Mouse (Mus musculus) CH12.LX (cell line): ENCODE data around the gene Nr0b2. TPM values are rescaled to one million over a fixed set of nuclear protein-coding genes. Genes with fewer than 3 reads are reported as not detected.

Source experiments
- DNase-seq: peaks from one replicate; pipeline ENCODE4 v3.0.0-alpha.2; 2013; ENCODE audit errors: extremely low read depth
- H3K27ac ChIP-seq: 2 replicates; pipeline ENCODE4 v1.5.1; 2012; ENCODE audit warnings: low read depth, mild to moderate bottlenecking, control low read depth, moderate library complexity; ENCODE audit not compliant: insufficient read depth
- H3K27me3 ChIP-seq: replicated peaks from 2 replicates; pipeline ENCODE3; 2012; ENCODE audit warnings: inconsistent platforms
- H3K36me3 ChIP-seq, 2 experiments: replicated peaks in 1 of 2; 2 replicates each; pipeline versions ENCODE3 to v1.6.1; 2012; ENCODE audit warnings: inconsistent platforms in 1 of 2, low read length in 1 of 2, mild to moderate bottlenecking in 1 of 2, mixed read lengths in 1 of 2, moderate library complexity in 1 of 2; ENCODE audit not compliant: control insufficient read depth in 1 of 2, insufficient read depth in 1 of 2
- H3K4me1 ChIP-seq, 2 experiments: 2 replicates each; pipeline ENCODE4 v1.6.1; 2012; ENCODE audit warnings: inconsistent platforms in 1 of 2, moderate library complexity in 1 of 2; ENCODE audit not compliant: insufficient read depth in 2 of 2, control insufficient read depth in 1 of 2
- H3K4me2 ChIP-seq: 2 replicates; pipeline ENCODE4 v1.6.1; 2012; ENCODE audit warnings: low read depth, mild to moderate bottlenecking, control low read depth; ENCODE audit not compliant: poor library complexity, insufficient read depth, severe bottlenecking
- H3K4me3 ChIP-seq, 3 experiments: fragments of 150-350 bp in 1 of 3; sonication (generic) in 1 of 3; replicated peaks in 1 of 3; 2 replicates each; pipeline versions ENCODE3 to v1.5.1; 2011 to 2012; ENCODE audit warnings: low read depth in 2 of 3, low read length in 2 of 3, mild to moderate bottlenecking in 2 of 3, moderate library complexity in 2 of 3, control low read depth in 1 of 3, improper control_type of control experiment in 1 of 3, inconsistent platforms in 1 of 3, mixed read lengths in 1 of 3; ENCODE audit not compliant: poor library complexity in 1 of 3
- H3K79me2 ChIP-seq: replicated peaks from 2 replicates; pipeline ENCODE4 v1.6.1; 2012; ENCODE audit warnings: mild to moderate bottlenecking, moderate library complexity; ENCODE audit not compliant: control insufficient read depth, poor library complexity, insufficient read depth, severe bottlenecking; ENCODE audit errors: extremely low read depth
- H3K9ac ChIP-seq: 2 replicates; pipeline ENCODE4 v1.6.1; 2012; ENCODE audit warnings: low read depth, mild to moderate bottlenecking, control low read depth, moderate library complexity; ENCODE audit not compliant: insufficient read depth
- H3K9me3 ChIP-seq: replicated peaks from 2 replicates; pipeline ENCODE3; 2012; ENCODE audit warnings: low read length, inconsistent platforms, mixed read lengths
- BHLHE40 ChIP-seq: IDR thresholded peaks from 2 replicates; pipeline ENCODE4 v1.6.1; 2011; ENCODE audit warnings: mild to moderate bottlenecking, low read depth, low read length, improper control_type of control experiment
- CHD1 ChIP-seq: IDR thresholded peaks from 2 replicates; pipeline ENCODE4 v1.6.1; 2012; ENCODE audit warnings: low read depth, low read length, improper control_type of control experiment, inconsistent platforms
- CHD2 ChIP-seq: IDR thresholded peaks from 2 replicates; pipeline ENCODE4 v1.6.1; 2011; ENCODE audit warnings: low read length, improper control_type of control experiment
- CTCF ChIP-seq, 2 experiments: IDR thresholded peaks in 1 of 2; conservative IDR thresholded peaks in 1 of 2; 2 replicates each; pipeline ENCODE4 v1.5.1; 2011 to 2012; ENCODE audit warnings: low read depth in 2 of 2, low read length in 2 of 2, improper control_type of control experiment in 1 of 2, inconsistent platforms in 1 of 2, mild to moderate bottlenecking in 1 of 2, moderate library complexity in 1 of 2
- E2F4 ChIP-seq: IDR thresholded peaks from 2 replicates; pipeline ENCODE4 v1.6.1; 2011; ENCODE audit warnings: low read depth, low read length, improper control_type of control experiment; ENCODE audit not compliant: insufficient replicate concordance
- ELF1 ChIP-seq: IDR thresholded peaks from 2 replicates; pipeline ENCODE4 v1.6.1; 2014; ENCODE audit warnings: low read depth, mild to moderate bottlenecking, inconsistent platforms, low read length, improper control_type of control experiment
- EP300 ChIP-seq: IDR thresholded peaks from 2 replicates; pipeline ENCODE4 v1.6.1; 2011; ENCODE audit warnings: low read length, improper control_type of control experiment
- ETS1 ChIP-seq: conservative IDR thresholded peaks from 2 replicates; pipeline ENCODE4 v1.6.1; 2012; ENCODE audit warnings: low read depth, mild to moderate bottlenecking, inconsistent platforms, low read length, improper control_type of control experiment, moderate library complexity
- GABPA ChIP-seq: IDR thresholded peaks from 2 replicates; pipeline ENCODE4 v1.6.1; 2012; ENCODE audit warnings: low read depth, low read length, improper control_type of control experiment, inconsistent platforms; ENCODE audit not compliant: insufficient replicate concordance
- HCFC1 ChIP-seq: IDR thresholded peaks from 2 replicates; pipeline ENCODE4 v1.6.1; 2012; ENCODE audit warnings: low read depth, mild to moderate bottlenecking, inconsistent platforms, low read length, improper control_type of control experiment
- IRF4 ChIP-seq: IDR thresholded peaks from 2 replicates; pipeline ENCODE4 v1.6.1; 2014; ENCODE audit warnings: low read depth, mild to moderate bottlenecking, inconsistent platforms, low read length, improper control_type of control experiment
- JUN ChIP-seq: IDR thresholded peaks from 2 replicates; pipeline ENCODE4 v1.6.1; 2011; ENCODE audit warnings: low read depth, mild to moderate bottlenecking, low read length, improper control_type of control experiment, moderate library complexity; ENCODE audit not compliant: insufficient read depth
- JUND ChIP-seq: conservative IDR thresholded peaks from 2 replicates; pipeline ENCODE4 v1.6.1; 2011; ENCODE audit warnings: low read depth, low read length, improper control_type of control experiment
- KAT2A ChIP-seq: IDR thresholded peaks from 2 replicates; pipeline ENCODE4 v1.6.1; 2012; ENCODE audit warnings: low read length, improper control_type of control experiment, inconsistent platforms; ENCODE audit not compliant: insufficient replicate concordance
- MAFK ChIP-seq: IDR thresholded peaks from 2 replicates; pipeline ENCODE4 v1.6.1; 2011; ENCODE audit warnings: low read length, improper control_type of control experiment; ENCODE audit not compliant: insufficient replicate concordance
- MAX ChIP-seq: IDR thresholded peaks from 2 replicates; pipeline ENCODE4 v1.6.1; 2011; ENCODE audit warnings: low read length, improper control_type of control experiment
- MAZ ChIP-seq: IDR thresholded peaks from 2 replicates; pipeline ENCODE4 v1.6.1; 2012; ENCODE audit warnings: low read depth, mild to moderate bottlenecking, inconsistent platforms, low read length, improper control_type of control experiment, moderate library complexity
- MEF2A ChIP-seq: IDR thresholded peaks from 2 replicates; pipeline ENCODE4 v1.6.1; 2014; ENCODE audit warnings: low read depth, mild to moderate bottlenecking, inconsistent platforms, low read length, improper control_type of control experiment, borderline replicate concordance
- MXI1 ChIP-seq: IDR thresholded peaks from 2 replicates; pipeline ENCODE4 v1.6.1; 2011; ENCODE audit warnings: mild to moderate bottlenecking, low read depth, low read length, improper control_type of control experiment
- MYC ChIP-seq: IDR thresholded peaks from 2 replicates; pipeline ENCODE4 v1.6.1; 2011; ENCODE audit warnings: low read depth, mild to moderate bottlenecking, improper control_type of control experiment, low read length
- NELFE ChIP-seq: IDR thresholded peaks from 2 replicates; pipeline ENCODE4 v1.6.1; 2011; ENCODE audit warnings: low read depth, low read length, improper control_type of control experiment
- NRF1 ChIP-seq: IDR thresholded peaks from 2 replicates; pipeline ENCODE4 v1.6.1; 2014; ENCODE audit warnings: low read depth, mild to moderate bottlenecking, inconsistent platforms, low read length, improper control_type of control experiment, moderate library complexity
- PAX5 ChIP-seq: IDR thresholded peaks from 2 replicates; pipeline ENCODE4 v1.6.1; 2012; ENCODE audit warnings: low read length, inconsistent platforms, mixed read lengths
- POLR2A ChIP-seq: IDR thresholded peaks from 2 replicates; pipeline ENCODE4 v1.6.1; 2011; ENCODE audit warnings: low read depth, mild to moderate bottlenecking, improper control_type of control experiment, low read length
- POLR2AphosphoS2 ChIP-seq: IDR thresholded peaks from 2 replicates; pipeline ENCODE4 v1.6.1; 2011; ENCODE audit warnings: low read depth, low read length, improper control_type of control experiment
- RAD21 ChIP-seq: IDR thresholded peaks from 2 replicates; pipeline ENCODE4 v1.6.1; 2011; ENCODE audit warnings: low read depth, mild to moderate bottlenecking, low read length, improper control_type of control experiment, moderate library complexity
- RCOR1 ChIP-seq: conservative IDR thresholded peaks from 2 replicates; pipeline ENCODE4 v1.6.1; 2012; ENCODE audit warnings: low read depth, mild to moderate bottlenecking, inconsistent platforms, low read length, improper control_type of control experiment
- SIN3A ChIP-seq: IDR thresholded peaks from 2 replicates; pipeline ENCODE4 v1.6.1; 2012; ENCODE audit warnings: low read length, improper control_type of control experiment, inconsistent platforms
- SMC3 ChIP-seq: IDR thresholded peaks from 2 replicates; pipeline ENCODE4 v1.6.1; 2011; ENCODE audit warnings: low read depth, low read length, improper control_type of control experiment
- TBP ChIP-seq: conservative IDR thresholded peaks from 2 replicates; pipeline ENCODE4 v1.6.1; 2011; ENCODE audit warnings: low read depth, low read length, improper control_type of control experiment
- TCF12 ChIP-seq: IDR thresholded peaks from 2 replicates; pipeline ENCODE4 v1.6.1; 2014; ENCODE audit warnings: low read depth, mild to moderate bottlenecking, inconsistent platforms, low read length, improper control_type of control experiment
- UBTF ChIP-seq: IDR thresholded peaks from 2 replicates; pipeline ENCODE4 v1.6.1; 2012; ENCODE audit warnings: low read depth, mild to moderate bottlenecking, inconsistent platforms, low read length, improper control_type of control experiment, moderate library complexity
- USF1 ChIP-seq: IDR thresholded peaks from 2 replicates; pipeline ENCODE4 v1.6.1; 2014; ENCODE audit warnings: low read depth, mild to moderate bottlenecking, inconsistent platforms, low read length, improper control_type of control experiment
- USF2 ChIP-seq: conservative IDR thresholded peaks from 2 replicates; pipeline ENCODE4 v1.6.1; 2011; ENCODE audit warnings: low read depth, low read length, improper control_type of control experiment
- ZC3H11A ChIP-seq: IDR thresholded peaks from 2 replicates; pipeline ENCODE4 v1.6.1; 2012; ENCODE audit warnings: low read depth, mild to moderate bottlenecking, inconsistent platforms, low read length, improper control_type of control experiment
- ZKSCAN1 ChIP-seq: IDR thresholded peaks from 2 replicates; pipeline ENCODE4 v1.6.1; 2012; ENCODE audit warnings: low read depth, inconsistent platforms, low read length, improper control_type of control experiment, borderline replicate concordance
- ZMIZ1 ChIP-seq: IDR thresholded peaks from 2 replicates; pipeline ENCODE4 v1.6.1; 2012; ENCODE audit warnings: low read depth, mild to moderate bottlenecking, inconsistent platforms, low read length, improper control_type of control experiment
- ZNF384 ChIP-seq: IDR thresholded peaks from 2 replicates; pipeline ENCODE4 v1.6.1; 2012; ENCODE audit warnings: low read depth, low read length, improper control_type of control experiment, inconsistent platforms
- dilution Hi-C: fragments of 300-500 bp; cut with MboI; formaldehyde crosslinking; loops from 2 replicates; pipeline ENCODE4 v1.14.3; 2020; ENCODE audit warnings: low sequenced_read_pairs; ENCODE audit not compliant: extremely low pct_unique_long_range_greater_than_20kb, extremely low pct_ligation_motif_present
- in situ Hi-C: fragments of 300-500 bp; cut with MboI; formaldehyde crosslinking; loops from 3 replicates; pipeline ENCODE4 v1.14.3; 2019; ENCODE audit warnings: low sequenced_read_pairs, low pct_ligation_motif_present, low pct_unique_long_range_greater_than_20kb, mixed read lengths
- polyA plus RNA-seq: library from polyadenylated mRNA; unstranded; fragments of >175 nt; gene quantifications from 2 replicates; pipeline ENCODE4 v1.2.1, GENCODE M21; 2012; ENCODE audit warnings: low read depth; ENCODE audit not compliant: insufficient read length
- total RNA-seq, 2 experiments: library from RNA; depleted of rRNA; stranded (reverse); fragments of 300-350 nt in 1 of 2; fragments of >200 nt in 1 of 2; gene quantifications; 2 replicates each; pipeline ENCODE4 v1.2.3; 2012 to 2014

Nr0b2 gene
- total and polyA plus RNA-seq, 3 experiments, result not detected

GRCm38 (mm10) chr4:133545272-133546231 lies 7.6 kb upstream of the Nr0b2 start, which contains the start of gene Nudc:
Gene Nudc, minus strand, starts transcription at chr4:133545996.
- Histone ChIP-seq H3K4me2 (peak within 1 kb of the TSS; percentile 96), H3K4me3 (peak within 1 kb of the TSS; percentile 92 to 98 (median 96)), H3K27ac (0 out of 2 replicates have a peak within 1 kb of the TSS, but pooled peaks have one; percentile 16), H3K9me3 (peaks cover 5% of the 10 kb centered on the region), H3K27me3 (no peaks in the 10 kb centered on the region), H3K79me2 (peaks cover 51% of the 10 kb centered on the region), H3K36me3 (peaks cover 20 to 37% of the 10 kb centered on the region in 2 experiments), H3K4me1 (peaks cover 8 to 35% of the 10 kb centered on the region in 2 experiments), H3K9ac (peak within 1 kb of the TSS; percentile 90)
- dilution Hi-C loops, result no loop called here
- peak; percentile 97 for DNase-seq
- no peak for TF ChIP-seq GABPA
- TF ChIP-seq UBTF, result no peak
- peak; percentile 72 for TF ChIP-seq MAX
- TF ChIP-seq ZNF384, result no peak
- TF ChIP-seq IRF4, result 0 out of 2 replicates have a peak, but pooled peaks have one; percentile 16
- peak; percentile 69 for TF ChIP-seq SIN3A
- TF ChIP-seq RCOR1, result no peak
- TF ChIP-seq KAT2A, result 0 out of 2 replicates have a peak, but pooled peaks have one; percentile 56
- TF ChIP-seq MAFK, result no peak
- TF ChIP-seq TCF12, result peak; percentile 61; the same call in 1 of the 2 replicates
- no peak for TF ChIP-seq CTCF (conservative IDR thresholded peaks at IDR 0.05 in 1 of 2, IDR thresholded peaks at IDR 0.05 in 1 of 2; ENCODE audit: low read depth in 2 of 2, low read length in 2 of 2)
- no peak for TF ChIP-seq MAZ
- TF ChIP-seq USF2, result no peak
- TF ChIP-seq JUND, result no peak
- no peak for TF ChIP-seq JUN
- no peak for TF ChIP-seq RAD21
- TF ChIP-seq POLR2AphosphoS2, result no peak
- TF ChIP-seq PAX5, result no peak
- peak; percentile 88 for TF ChIP-seq ZMIZ1
- TF ChIP-seq EP300, result no peak
- TF ChIP-seq E2F4, result no peak; the same call in 1 of the 2 replicates
- no peak for TF ChIP-seq SMC3
- no peak for TF ChIP-seq ZKSCAN1
- peak; percentile 86 for TF ChIP-seq ELF1
- TF ChIP-seq NRF1, result 0 out of 2 replicates have a peak, but pooled peaks have one; percentile 15
- TF ChIP-seq POLR2A, result peak; percentile 96
- TF ChIP-seq ETS1, result no peak
- TF ChIP-seq ZC3H11A, result no peak
- TF ChIP-seq MYC, result 0 out of 2 replicates have a peak, but pooled peaks have one; percentile 80
- TF ChIP-seq MEF2A, result no peak
- no peak for TF ChIP-seq TBP
- peak; percentile 70 for TF ChIP-seq NELFE
- no peak for TF ChIP-seq CHD1
- TF ChIP-seq CHD2, result 0 out of 2 replicates have a peak, but pooled peaks have one; percentile 39
- peak; percentile 79 for TF ChIP-seq HCFC1
- TF ChIP-seq MXI1, result peak; percentile 81
- no peak for TF ChIP-seq USF1
- TF ChIP-seq BHLHE40, result 0 out of 2 replicates have a peak, but pooled peaks have one; percentile 8
- in situ Hi-C loops, result no loop called here
